Comparison of ENCODE assay signal across 15 mouse cellular contexts in genomic region chr9:7762741-7763140, GRCm38 (mm10). TPM values are rescaled to one million over a fixed set of nuclear protein-coding genes. Genes with fewer than 3 reads are reported as not detected.
A peak's percentile ranks its signal among the peaks of the same experiment; 100 is the strongest.
DNase-seq lines count a peak whose midpoint lies in the region; ATAC-seq and TF ChIP-seq lines count a peak whose summit lies in the region.
"Had no signal": no experiment of that assay in that cellular context is flagged by ENCODE, and none has a peak within 500 bp of the region (broad histone marks: within the 10 kb centered on the region; RNA-seq: fewer than 3 reads in every experiment).

No protein-coding gene starts in this region.

- WGBS in heart, embryonic 10.5 days, result 69% methylated on average over 3 of the region's 3 CpGs
- WGBS in lung, embryonic 14.5 days, result 82% methylated on average over 3 of the region's 3 CpGs
- 63% methylated on average over 3 of the region's 3 CpGs for WGBS in liver, embryonic 12.5 days (ENCODE audit: insufficient replicate concordance)

- H3K9ac ChIP-seq in lung, embryonic 14.5 days, result no peak overlapping the region
- no peak overlapping the region for H3K9ac ChIP-seq in liver, embryonic 12.5 days

- H3ac ChIP-seq in myocyte (ENCODE audit: control insufficient read depth, insufficient read length), result no peak overlapping the region

- no peak overlapping the region for H3K27ac ChIP-seq in heart, embryonic 10.5 days
- no peak overlapping the region for H3K27ac ChIP-seq in lung, embryonic 14.5 days (ENCODE audit: low read depth)
- peak overlapping the region; percentile 85; the same call in 1 of the 2 replicates for H3K27ac ChIP-seq in liver, embryonic 12.5 days
- H3K27ac ChIP-seq: neural tube, embryonic 15.5 days had no signal

- peak; percentile 59 for DNase-seq in heart, embryonic 10.5 days (ENCODE audit: low spot score)
- no peak for DNase-seq in heart, postnatal 4 days
- no peak for DNase-seq in lung, embryonic 14.5 days
- DNase-seq in lung, postnatal 14 days, result no peak
- no peak for DNase-seq in layer of hippocampus, adult 8-10 months (ENCODE audit: low spot score in 2 of 2)
- DNase-seq: adrenal gland, adult 2 months; forebrain, postnatal 0 days; heart, postnatal 10 days; midbrain, embryonic 14.5 days; spleen, adult 18-20 months had no signal

- H3K4me3 ChIP-seq in heart, embryonic 10.5 days, result no peak overlapping the region; the same call in 1 of the 2 replicates
- H3K4me3 ChIP-seq in lung, embryonic 14.5 days (ENCODE audit: low read depth, low read length), result no peak overlapping the region
- H3K4me3 ChIP-seq in liver, embryonic 12.5 days, result no peak overlapping the region
- H3K4me3 ChIP-seq in myocyte, result peak overlapping the region; percentile 57

- H3K4me1 ChIP-seq in heart, embryonic 10.5 days, result peaks cover 17% of the 10 kb centered on the region
- H3K4me1 ChIP-seq in lung, embryonic 14.5 days (ENCODE audit: insufficient read depth), result 0 out of 2 replicates have a peak, but pooled peaks cover 6% of the 10 kb centered on the region
- H3K4me1 ChIP-seq in liver, embryonic 12.5 days, result peaks cover 48% of the 10 kb centered on the region
- H3K4me1 ChIP-seq: stomach, embryonic 15.5 days had no signal

- no peak for TF ChIP-seq POLR2A in myocyte (IDR thresholded peaks at IDR 0.05; ENCODE audit: insufficient read length, low read depth)

- H3K9me3 ChIP-seq in heart, embryonic 10.5 days, result peaks cover 3% of the 10 kb centered on the region; the same call in 1 of the 2 replicates
- H3K9me3 ChIP-seq in lung, embryonic 14.5 days (ENCODE audit: low read depth, low read length), result 0 out of 2 replicates have a peak, but pooled peaks cover 3% of the 10 kb centered on the region
- H3K9me3 ChIP-seq in liver, embryonic 12.5 days (replicated peaks), result 0 out of 2 replicates have a peak, but pooled peaks cover 3% of the 10 kb centered on the region

- H3K4me2 ChIP-seq in lung, embryonic 14.5 days, result peak overlapping the region; percentile 65; the same call in 1 of the 2 replicates
- H3K4me2 ChIP-seq in liver, embryonic 12.5 days, result peak overlapping the region; percentile 92
- peak overlapping the region; percentile 98 for H3K4me2 ChIP-seq in myocyte (ENCODE audit: low read depth)

- no peak for TF ChIP-seq CTCF in lung, embryonic 14.5 days (IDR thresholded peaks at IDR 0.05; ENCODE audit: low read depth)

- no peaks in the 10 kb centered on the region for H3K27me3 ChIP-seq in heart, embryonic 10.5 days (ENCODE audit: insufficient read depth, poor library complexity, severe bottlenecking)
- H3K27me3 ChIP-seq in lung, embryonic 14.5 days (ENCODE audit: insufficient read depth, low read length), result no peaks in the 10 kb centered on the region
- no peaks in the 10 kb centered on the region for H3K27me3 ChIP-seq in liver, embryonic 12.5 days (replicated peaks)
- no peaks in the 10 kb centered on the region for H3K27me3 ChIP-seq in myocyte (ENCODE audit: control insufficient read depth, insufficient read depth, insufficient read length)
- H3K27me3 ChIP-seq: stomach, embryonic 15.5 days had no signal

- ATAC-seq in lung, embryonic 14.5 days (ENCODE audit: insufficient read depth), result no peak
- no peak for ATAC-seq in liver, embryonic 12.5 days

- peaks cover 35% of the 10 kb centered on the region for H3K79me2 ChIP-seq in myocyte (ENCODE audit: control insufficient read depth, insufficient read depth)

- H3K36me3 ChIP-seq in heart, embryonic 10.5 days, result no peaks in the 10 kb centered on the region; the same call in 1 of the 2 replicates
- no peaks in the 10 kb centered on the region for H3K36me3 ChIP-seq in lung, embryonic 14.5 days (ENCODE audit: insufficient read depth)
- peaks cover 2% of the 10 kb centered on the region; the same call in 1 of the 2 replicates for H3K36me3 ChIP-seq in liver, embryonic 12.5 days
- no peaks in the 10 kb centered on the region for H3K36me3 ChIP-seq in myocyte (ENCODE audit: control insufficient read depth, insufficient read depth)
- H3K36me3 ChIP-seq: kidney, embryonic 15.5 days; neural tube, embryonic 15.5 days; stomach, embryonic 15.5 days had no signal

TF ChIP-seq in myocyte, 11 proteins besides CTCF, POLR2A, EP300 and RAD21:
- no peak for TF ChIP-seq MYOG (IDR thresholded peaks at IDR 0.05; ENCODE audit: control insufficient read depth in 1 of 3, insufficient read depth in 1 of 3, insufficient read length in 2 of 3, low read depth in 2 of 3)
- TF ChIP-seq POLR2AphosphoS2 (IDR thresholded peaks at IDR 0.05; ENCODE audit: insufficient read length, low read depth), result no peak
- no peak for TF ChIP-seq E2F4 (IDR thresholded peaks at IDR 0.05; ENCODE audit: insufficient read depth)
- no peak for TF ChIP-seq REST (IDR thresholded peaks at IDR 0.05; ENCODE audit: insufficient read depth, insufficient read length)
- TF ChIP-seq CEBPB (IDR thresholded peaks at IDR 0.05; ENCODE audit: insufficient read depth, poor library complexity, severe bottlenecking), result no peak
- no peak for TF ChIP-seq TCF3 (IDR thresholded peaks at IDR 0.05; ENCODE audit: insufficient read length, low read depth)
- no peak for TF ChIP-seq MAX (IDR thresholded peaks at IDR 0.05; ENCODE audit: low read depth)
- TF ChIP-seq SRF (IDR thresholded peaks at IDR 0.05; ENCODE audit: control insufficient read depth, insufficient read length, low read depth), result no peak
- TF ChIP-seq USF1 (IDR thresholded peaks at IDR 0.05; ENCODE audit: low read depth), result no peak
- no peak for TF ChIP-seq MYOD1 (IDR thresholded peaks at IDR 0.05; ENCODE audit: control insufficient read depth in 1 of 3, insufficient read length in 2 of 3, low read depth in 2 of 3)
- TF ChIP-seq TCF12 (IDR thresholded peaks at IDR 0.05; ENCODE audit: insufficient read depth, poor library complexity, severe bottlenecking), result no peak
TF ChIP-seq in myocyte: peak in this region for 0.

RNA-seq across cellular contexts. Expression of gene Tmem123, which starts 1.1 kb away (rescaled TPM):
- 121 and 143 TPM in 2 replicates for polyA plus RNA-seq in heart, embryonic 10.5 days (2016; fragmentation: Nextera tagmentation; extraction: Ambion mirVana)
- 10 to 100 TPM; 62.0 to 67.2 TPM for total RNA-seq in heart, postnatal 4 days (2021)
- polyA plus RNA-seq in lung, embryonic 14.5 days (2014; fragmentation: Nextera tagmentation; extraction: Ambion mirVana), result 145 and 156 TPM in 2 replicates
- polyA plus RNA-seq in liver, embryonic 12.5 days (2016; fragmentation: Nextera tagmentation; extraction: Ambion mirVana), result 59.4 and 60.3 TPM in 2 replicates
- 60.9 TPM for polyA plus RNA-seq in myocyte (2012; fragmentation: generic; extraction: Trizol)
- total RNA-seq in layer of hippocampus, adult 8-10 months (2022), result 10 to 100 TPM in 2 of 4 experiments, 1 to 10 TPM in 2; 9.6 to 15.0 (median 12.1) TPM
